Mouse (Mus musculus) left cerebral cortex, postnatal 10 days (tissue): Measurements from ENCODE around the gene Nos2. TPM values are rescaled to one million over a fixed set of nuclear protein-coding genes. Genes with fewer than 3 reads are reported as not detected.
A peak's percentile ranks its signal among the peaks of the same experiment; 100 is the strongest.
"Not testable (repeated sequence)": the region's sequence is repeated elsewhere in the genome, so short reads cannot be mapped to it uniquely, and the experiment has no call there.

Experiments
- DNase-seq, 2 experiments: peaks; one replicate each; pipeline ENCODE4 v3.0.0; 2021 to 2022; ENCODE audit warnings: low spot score in 2 of 2, mixed read lengths in 1 of 2; ENCODE audit errors: extremely low spot score in 1 of 2
- intact Hi-C: fragments of 180-260 bp; cut with DNase I; formaldehyde crosslinking; loops from one replicate; pipeline ENCODE4 v1.15.1; 2025
- total RNA-seq, 2 experiments: library from RNA; stranded (reverse); gene quantifications; 2 replicates each; pipeline ENCODE4 v1.2.3; 2021

Nos2 gene
- total RNA-seq, 2 experiments from 2014 or later, result 1.3 to 2.4 TPM

DNA sequence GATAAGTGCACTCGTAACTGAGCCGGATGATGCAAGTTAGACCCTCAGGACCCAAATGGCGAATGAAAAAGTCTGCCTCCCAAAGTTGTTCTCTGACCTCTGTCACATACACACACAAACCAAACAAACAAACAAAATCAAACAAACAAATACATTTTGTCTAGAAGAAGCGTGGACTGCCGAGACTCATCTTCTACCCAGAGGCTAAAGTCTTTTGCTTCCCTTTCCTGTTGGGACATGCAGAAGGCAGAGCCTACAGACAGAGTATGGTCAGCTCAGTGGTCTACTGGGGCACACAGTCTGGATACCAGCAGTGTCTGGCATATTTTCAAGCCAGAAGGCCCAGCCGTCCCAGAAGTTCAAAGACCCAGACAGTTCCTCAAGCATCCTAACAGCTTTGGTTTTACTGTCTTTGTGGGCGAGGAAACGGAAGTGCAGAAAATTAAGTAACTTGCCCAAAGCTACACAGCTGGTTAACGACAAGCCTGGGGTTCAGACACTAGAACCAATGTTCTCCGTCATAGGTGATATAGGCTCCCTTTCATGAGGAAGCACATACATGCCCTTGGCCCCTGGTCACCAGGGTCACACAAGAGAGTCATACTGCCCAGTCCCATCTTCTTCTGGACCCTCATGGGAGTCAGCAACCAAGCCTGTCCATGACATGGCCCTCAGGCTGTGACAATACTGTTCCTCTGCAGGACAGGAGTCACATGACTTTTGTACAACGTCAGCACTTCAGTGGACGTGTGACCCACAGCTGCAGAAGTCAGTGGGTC is 62.1 kb downstream of the Nos2 start:
- DNase-seq, result no peak
- intact Hi-C loops, result no loop called here

- no peak for DNase-seq
- intact Hi-C loops, result no loop called here
These were observed 63.0 kb downstream of the Nos2 start for GRCm38 (mm10) chr11:78983539-78983938.

DNA sequence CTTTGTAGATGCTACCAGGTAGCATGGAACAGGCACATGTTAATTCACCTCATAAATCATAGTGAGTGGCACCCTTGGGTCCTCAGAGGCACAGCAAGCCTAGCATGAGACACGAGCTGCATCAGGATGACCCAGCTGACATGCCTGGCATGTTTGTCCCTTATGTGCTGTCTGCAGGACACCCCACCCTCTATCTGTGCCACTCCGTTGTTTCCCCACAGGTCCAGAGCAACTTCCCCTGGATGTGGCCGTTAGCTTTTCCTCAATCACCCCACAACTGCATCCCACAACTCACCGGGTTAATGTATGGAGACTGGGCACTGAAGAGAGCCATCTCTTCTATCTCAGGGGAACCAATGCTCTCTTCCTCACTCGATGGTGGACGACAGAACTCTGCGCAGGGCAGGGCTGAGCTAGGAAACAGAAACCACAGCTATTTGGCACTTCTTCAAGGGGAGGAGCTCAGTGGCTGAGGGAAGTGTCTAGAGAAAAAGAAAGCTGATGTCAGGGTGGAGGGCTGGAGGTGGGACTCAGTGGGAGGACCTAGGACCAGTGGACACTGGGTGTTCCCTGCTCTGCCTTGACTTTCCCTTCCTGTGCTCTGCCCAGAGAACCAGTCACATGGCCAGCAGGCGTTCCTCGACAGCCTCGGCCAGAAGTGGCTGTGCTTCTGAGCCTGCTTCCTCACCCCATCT is 64.0 kb downstream of the Nos2 start, which contains the start of gene Lgals9:
Gene Lgals9 (minus strand): TSS at position 464 of the 695 bp plus-strand sequence.
- intact Hi-C loops, result no loop called here
- DNase-seq, result peak; percentile 18 to 78

GRCm38 (mm10) chr11:78985505-78985904 is 64.9 kb downstream of the Nos2 start:
- DNase-seq, result no peak
- intact Hi-C loops, result no loop called here

DNA sequence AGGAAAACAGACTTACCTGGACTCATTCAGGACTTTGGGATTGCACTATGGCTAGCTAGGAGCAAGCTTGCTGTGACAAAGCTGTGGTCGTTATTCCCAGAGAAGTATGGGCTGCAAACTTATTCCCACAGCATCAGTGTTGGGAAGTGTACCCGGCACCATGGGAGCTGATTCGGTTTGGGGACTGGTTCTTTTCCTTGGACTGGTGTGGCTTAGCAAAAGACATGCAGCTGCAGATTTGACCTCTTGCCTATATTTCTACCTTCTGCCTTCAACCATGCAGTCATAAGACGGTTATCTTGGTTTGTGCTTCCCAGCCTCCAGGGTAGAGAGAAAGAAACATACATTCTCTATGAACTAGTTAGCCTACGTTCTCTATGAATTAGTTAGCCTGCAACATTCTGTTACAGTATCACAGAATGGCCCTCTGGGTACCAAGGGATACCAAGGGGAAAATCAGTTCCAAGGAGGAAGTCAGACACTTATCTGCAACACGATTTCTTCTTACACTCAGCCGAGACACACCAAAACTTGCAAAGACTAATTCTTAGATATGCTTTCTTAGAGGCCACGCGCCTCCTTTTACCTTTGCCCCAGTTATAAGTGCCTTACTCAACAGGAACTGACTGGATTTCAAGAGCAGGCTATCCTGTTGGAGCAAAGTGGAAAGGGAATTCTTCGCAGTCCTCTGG is 65.9 kb downstream of the Nos2 start:
- DNase-seq, result no peak
- intact Hi-C loops, result no loop called here

DNA sequence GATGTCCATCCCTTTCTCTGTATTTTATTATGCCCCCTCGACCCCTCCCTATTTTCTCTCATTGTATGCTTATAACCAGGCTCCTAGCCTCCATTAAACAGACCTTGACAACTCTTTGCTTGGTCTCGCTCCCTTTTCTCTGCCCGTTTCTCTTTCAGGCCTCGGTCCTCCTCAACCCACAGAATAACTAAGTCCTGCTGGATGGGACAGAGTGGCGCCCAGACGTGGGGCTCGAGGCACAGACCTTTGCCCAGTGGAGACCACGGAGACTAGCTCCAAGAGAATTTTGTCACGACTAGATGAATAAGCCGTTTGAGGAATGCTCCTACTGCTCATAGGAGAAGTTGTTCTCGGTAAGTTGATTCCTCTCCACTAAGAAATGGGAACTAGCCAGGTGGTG is 68.6 kb downstream of the Nos2 start:
- intact Hi-C loops, DNase-seq: not testable (repeated sequence)

GRCm38 (mm10) chr11:78990096-78990495 is 69.5 kb downstream of the Nos2 start:
- no peak for DNase-seq
- intact Hi-C loops, result no loop called here

DNA sequence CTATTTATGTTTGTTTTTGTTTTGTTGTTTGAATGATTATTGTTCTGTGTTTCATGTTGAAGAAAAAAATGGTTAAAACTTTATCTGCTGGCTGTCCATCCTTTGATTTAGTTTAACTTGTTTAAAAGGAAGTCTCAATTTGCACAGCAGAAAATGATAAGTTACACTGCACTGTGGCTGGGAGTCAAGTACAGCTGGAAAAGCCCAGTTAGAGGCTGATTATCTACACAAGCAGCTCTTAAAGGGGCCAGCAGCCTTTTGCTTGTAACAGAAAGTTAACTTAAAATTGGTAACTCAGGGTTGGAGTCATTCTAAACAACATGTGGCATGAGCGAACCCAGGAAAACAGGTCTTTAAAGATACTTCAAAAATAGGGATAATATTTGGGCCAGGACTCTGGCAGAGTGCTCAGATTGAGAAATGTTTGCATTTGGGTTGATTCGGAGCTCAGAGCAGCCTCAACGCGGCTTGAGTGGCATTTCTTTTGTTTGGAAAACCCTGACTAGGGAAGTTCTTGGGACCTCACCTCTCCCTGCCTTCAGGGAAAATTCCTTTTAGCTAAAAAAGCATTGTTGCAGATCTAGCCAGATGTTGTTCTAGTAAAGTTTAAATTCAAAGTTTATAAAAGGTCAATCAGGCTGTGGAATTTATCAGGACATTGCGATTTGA is 70.4 kb downstream of the Nos2 start:
- DNase-seq, intact Hi-C loops: not testable (repeated sequence)

GRCm38 (mm10) chr11:78999118-78999517 is 78.5 kb downstream of the Nos2 start:
- DNase-seq, result no peak
- intact Hi-C loops, result no loop called here

DNA sequence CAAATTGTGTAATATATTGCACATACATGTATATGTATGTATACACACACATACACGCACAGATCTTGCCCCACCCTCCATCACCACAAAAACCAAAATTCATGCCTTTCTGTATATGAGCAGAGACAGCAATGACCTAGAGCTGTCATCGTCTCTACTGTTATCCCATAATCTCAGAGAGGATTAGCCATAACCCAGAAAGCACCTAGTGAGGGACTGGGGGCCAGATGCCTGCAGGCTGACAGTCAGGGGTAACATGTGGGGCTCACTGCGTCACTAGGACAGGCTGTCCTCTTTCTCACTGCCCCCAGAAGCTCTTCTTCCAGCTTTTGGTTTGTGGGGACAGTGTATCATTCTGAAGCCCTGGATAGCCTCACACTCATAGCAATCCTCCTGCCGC is 81.3 kb downstream of the Nos2 start:
- no peak for DNase-seq
- intact Hi-C loops, result no loop called here

DNA sequence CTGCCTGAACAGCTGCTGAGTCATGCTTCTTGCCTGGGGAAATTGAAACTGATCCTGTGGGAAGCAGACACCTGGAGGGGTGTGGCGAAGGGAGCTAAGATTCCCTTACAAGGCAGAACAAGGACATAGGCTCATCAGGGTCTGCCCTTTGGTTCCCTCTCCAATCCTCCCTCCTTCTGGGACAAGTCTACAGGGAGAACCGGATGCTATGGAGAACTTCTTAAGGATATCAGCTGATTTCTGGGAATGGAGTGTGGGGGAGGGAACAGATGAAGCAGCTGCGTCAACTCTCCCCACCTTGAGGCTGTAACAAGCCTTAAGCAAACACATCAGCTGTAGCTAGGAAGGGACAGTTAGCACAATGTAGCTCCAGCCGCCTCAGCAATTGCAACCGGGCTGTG is 82.0 kb downstream of the Nos2 start:
- intact Hi-C loops, result no loop called here
- no peak for DNase-seq

GRCm38 (mm10) chr11:79003053-79003768 is 82.6 kb downstream of the Nos2 start:
- DNase-seq, result peak in 1 of 2 experiments; percentile 59
- intact Hi-C loops, result no loop called here

GRCm38 (mm10) chr11:79003769-79004638 is 83.4 kb downstream of the Nos2 start:
- DNase-seq, result no peak
- intact Hi-C loops, result no loop called here

GRCm38 (mm10) chr11:79005578-79006394 is 85.2 kb downstream of the Nos2 start:
- intact Hi-C loops, result no loop called here
- no peak for DNase-seq

DNA sequence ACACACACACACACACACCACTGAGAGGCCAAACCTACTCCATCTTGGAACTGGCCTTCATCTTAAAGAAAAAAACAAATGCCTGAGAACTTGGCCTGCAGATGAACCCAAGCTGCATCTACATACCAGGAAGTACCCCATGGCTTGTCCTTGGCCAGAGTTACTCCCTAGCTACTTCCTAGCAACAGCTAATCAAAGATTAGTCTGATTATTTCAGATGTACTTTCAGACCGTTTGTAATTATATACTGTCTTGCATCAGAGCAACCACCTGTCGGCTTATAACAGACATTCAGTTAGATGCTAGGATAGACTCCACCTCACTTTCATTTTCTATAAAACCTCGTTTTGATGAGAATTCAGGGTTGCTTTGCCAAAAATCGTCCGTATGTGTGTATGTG is 85.8 kb downstream of the Nos2 start:
- intact Hi-C loops, result no loop called here
- no peak for DNase-seq

DNA sequence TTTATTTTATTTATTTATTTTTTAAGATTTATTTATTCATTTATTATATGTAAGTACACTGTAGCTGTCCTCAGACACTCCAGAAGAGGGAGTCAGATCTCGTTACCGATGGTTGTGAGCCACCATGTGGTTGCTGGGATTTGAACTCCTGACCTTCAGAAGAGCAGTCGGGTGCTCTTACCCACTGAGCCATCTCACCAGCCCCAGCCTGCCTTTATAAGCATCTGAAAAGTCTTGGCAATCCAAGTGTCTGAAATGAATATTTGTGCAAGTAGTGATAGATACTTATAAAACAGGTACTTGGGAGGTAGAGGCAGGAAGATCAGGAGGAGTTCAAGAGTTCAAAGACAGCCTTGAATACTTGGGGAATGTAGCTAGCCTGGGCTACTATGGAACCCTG is 86.8 kb downstream of the Nos2 start:
- intact Hi-C loops, DNase-seq: not testable (repeated sequence)
